Mouse (Mus musculus): ENCODE measurements around the gene Zfp422. TPM values are rescaled to one million over a fixed set of nuclear protein-coding genes. Genes with fewer than 3 reads are reported as not detected.

The Zfp422 gene
- total RNA-seq (2021): 23.9 and 26.2 TPM in 2 replicates
- long read RNA-seq, experiment 1, transcript Zfp422-201 (2 exons, 2,375 nt): minor isoform, 9 of 45 reads
- long read RNA-seq, experiment 1, transcript Zfp422-202 (2 exons, 3,187 nt): major isoform, 31 of 45 reads
- long read RNA-seq, experiment 1, partial matches to known transcripts: 1 of 45 reads
- long read RNA-seq, experiment 1, other reads (novel, unspliced or antisense): 3 of 45 reads
- long read RNA-seq, experiment 2, transcript Zfp422-202 (2 exons, 3,187 nt): major isoform, 30 of 44 reads
- long read RNA-seq, experiment 2, transcript Zfp422-201 (2 exons, 2,375 nt): minor isoform, 11 of 44 reads
- long read RNA-seq, experiment 2, partial matches to known transcripts: 0 of 44 reads
- long read RNA-seq, experiment 2, other reads (novel, unspliced or antisense): 3 of 44 reads

- DNase-seq: peak; percentile 81
Observed at GRCm38 (mm10) chr6:116628539-116629171, at the start of gene Zfp422. Gene Zfp422 (minus strand): TSS chr6:116628999.

- DNase-seq: no peak
Observed at GRCm38 (mm10) chr6:116677321-116677720, 48.5 kb upstream of the Zfp422 start.

- DNase-seq: no peak
Observed at GRCm38 (mm10) chr6:116676355-116676913, 47.6 kb upstream of the Zfp422 start.

GRCm38 (mm10) chr6:116674283-116674886, 45.6 kb upstream of the Zfp422 start:
- DNase-seq: no peak

- peak; percentile 91 for DNase-seq
Observed at GRCm38 (mm10) chr6:116673471-116674282, 44.9 kb upstream of the Zfp422 start, which contains the start of gene Rassf4. Gene Rassf4 (minus strand): TSS chr6:116673952.

GRCm38 (mm10) chr6:116672349-116672748, 43.5 kb upstream of the Zfp422 start:
- DNase-seq: no peak

- no peak for DNase-seq
Observed at GRCm38 (mm10) chr6:116671768-116672167, 43.0 kb upstream of the Zfp422 start.

GRCm38 (mm10) chr6:116671031-116671430, 42.2 kb upstream of the Zfp422 start:
- no peak for DNase-seq

GRCm38 (mm10) chr6:116670144-116670543, 41.3 kb upstream of the Zfp422 start:
- DNase-seq: peak; percentile 50

- peak; percentile 30 for DNase-seq
Observed at GRCm38 (mm10) chr6:116668682-116669470, 40.1 kb upstream of the Zfp422 start.

- DNase-seq: no peak
Observed at GRCm38 (mm10) chr6:116667382-116667781, 38.6 kb upstream of the Zfp422 start.

- DNase-seq: no peak
Observed at GRCm38 (mm10) chr6:116666892-116667291, 38.1 kb upstream of the Zfp422 start.

GRCm38 (mm10) chr6:116666085-116666750, 37.4 kb upstream of the Zfp422 start:
- DNase-seq: no peak

- DNase-seq: no peak
Observed at GRCm38 (mm10) chr6:116664830-116665229, 36.0 kb upstream of the Zfp422 start.

GRCm38 (mm10) chr6:116664031-116664430, 35.2 kb upstream of the Zfp422 start:
- DNase-seq: no peak

- DNase-seq: no peak
Observed at GRCm38 (mm10) chr6:116663364-116663763, 34.6 kb upstream of the Zfp422 start.

GRCm38 (mm10) chr6:116653684-116654454, 25.1 kb upstream of the Zfp422 start:
- peak; percentile 63 for DNase-seq

GRCm38 (mm10) chr6:116653191-116653590, 24.4 kb upstream of the Zfp422 start:
- no peak for DNase-seq

- peak; percentile 61 for DNase-seq
Observed at GRCm38 (mm10) chr6:116651437-116652118, 22.8 kb upstream of the Zfp422 start.
